Mouse (Mus musculus) ES-E14 (cell line): ENCODE results near the gene Glrx5. TPM values are rescaled to one million over a fixed set of nuclear protein-coding genes. Genes with fewer than 3 reads are reported as not detected.

ENCODE experiments used
- DNase-seq: peaks from one replicate; pipeline ENCODE4 v3.0.0-alpha.2; 2013; ENCODE audit warnings: low read depth, low spot score
- H3K27ac ChIP-seq: 2 replicates; pipeline ENCODE4 v1.5.1; 2012; ENCODE audit warnings: low read depth, mild to moderate bottlenecking, low read length, moderate library complexity, mixed read lengths; ENCODE audit not compliant: poor library complexity, insufficient read depth, severe bottlenecking
- H3K36me3 ChIP-seq: 2 replicates; pipeline ENCODE4 v1.6.1; 2012; ENCODE audit warnings: mild to moderate bottlenecking, low read length, moderate library complexity, mixed read lengths; ENCODE audit not compliant: control insufficient read depth, poor library complexity, insufficient read depth, severe bottlenecking
- H3K4me1 ChIP-seq, 2 experiments: fragments of 150-350 bp in 1 of 2; sonication (generic) in 1 of 2; 2 replicates each; pipeline ENCODE4 v1.6.1; 2012; ENCODE audit warnings: low read length in 2 of 2, mild to moderate bottlenecking in 1 of 2, mixed read lengths in 1 of 2; ENCODE audit not compliant: control insufficient read depth in 2 of 2, insufficient read depth in 2 of 2, poor library complexity in 1 of 2
- H3K4me3 ChIP-seq, 2 experiments: fragments of 150-350 bp in 1 of 2; sonication (generic) in 1 of 2; 2 replicates each; pipeline ENCODE4 v1.5.1; 2012; ENCODE audit warnings: low read length in 2 of 2, low read depth in 1 of 2, mild to moderate bottlenecking in 1 of 2, mixed read lengths in 1 of 2; ENCODE audit not compliant: insufficient read depth in 1 of 2, poor library complexity in 1 of 2, severe bottlenecking in 1 of 2
- H3K9ac ChIP-seq: 2 replicates; pipeline ENCODE4 v1.6.1; 2012; ENCODE audit warnings: low read depth, mild to moderate bottlenecking, low read length, mixed read lengths; ENCODE audit not compliant: poor library complexity, insufficient read depth, severe bottlenecking
- H3K9me3 ChIP-seq: fragments of 150-350 bp; sonication (generic); 2 replicates; pipeline ENCODE4 v1.6.1; 2012; ENCODE audit warnings: low read depth, mild to moderate bottlenecking, low read length; ENCODE audit not compliant: control insufficient read depth, insufficient read depth
- CHD2 ChIP-seq: IDR thresholded peaks from 2 replicates; pipeline ENCODE4 v1.6.1; 2014; ENCODE audit warnings: mild to moderate bottlenecking, low read depth, low read length, inconsistent platforms
- HCFC1 ChIP-seq: IDR thresholded peaks from 2 replicates; pipeline ENCODE4 v1.6.1; 2012; ENCODE audit warnings: low read length, inconsistent platforms, borderline replicate concordance; ENCODE audit not compliant: insufficient read depth
- MAFK ChIP-seq: IDR thresholded peaks from 2 replicates; pipeline ENCODE4 v1.6.1; 2014; ENCODE audit warnings: mild to moderate bottlenecking, low read depth, low read length, inconsistent platforms; ENCODE audit not compliant: insufficient read depth
- ZC3H11A ChIP-seq: IDR thresholded peaks from 2 replicates; pipeline ENCODE4 v1.6.1; 2012; ENCODE audit warnings: low read depth, mild to moderate bottlenecking, inconsistent platforms, low read length, borderline replicate concordance
- ZNF384 ChIP-seq: IDR thresholded peaks from 2 replicates; pipeline ENCODE4 v1.6.1; 2012; ENCODE audit warnings: low read depth, low read length, inconsistent platforms
- in situ Hi-C, 2 experiments: fragments of 600-800 bp; cut with MboI; formaldehyde crosslinking; loops; one replicate each; pipeline ENCODE4 v1.15.1; 2025; ENCODE audit warnings: low sequenced_read_pairs in 2 of 2, inconsistent platforms in 1 of 2; ENCODE audit not compliant: unreplicated experiment in 2 of 2
- total RNA-seq: library from RNA; depleted of rRNA; stranded (reverse); fragments of 300-350 nt; gene quantifications from 2 replicates; pipeline ENCODE4 v1.2.3, GENCODE M21; 2012

Gene Glrx5
- total RNA-seq, 1 experiment, result 39.4 TPM

DNA sequence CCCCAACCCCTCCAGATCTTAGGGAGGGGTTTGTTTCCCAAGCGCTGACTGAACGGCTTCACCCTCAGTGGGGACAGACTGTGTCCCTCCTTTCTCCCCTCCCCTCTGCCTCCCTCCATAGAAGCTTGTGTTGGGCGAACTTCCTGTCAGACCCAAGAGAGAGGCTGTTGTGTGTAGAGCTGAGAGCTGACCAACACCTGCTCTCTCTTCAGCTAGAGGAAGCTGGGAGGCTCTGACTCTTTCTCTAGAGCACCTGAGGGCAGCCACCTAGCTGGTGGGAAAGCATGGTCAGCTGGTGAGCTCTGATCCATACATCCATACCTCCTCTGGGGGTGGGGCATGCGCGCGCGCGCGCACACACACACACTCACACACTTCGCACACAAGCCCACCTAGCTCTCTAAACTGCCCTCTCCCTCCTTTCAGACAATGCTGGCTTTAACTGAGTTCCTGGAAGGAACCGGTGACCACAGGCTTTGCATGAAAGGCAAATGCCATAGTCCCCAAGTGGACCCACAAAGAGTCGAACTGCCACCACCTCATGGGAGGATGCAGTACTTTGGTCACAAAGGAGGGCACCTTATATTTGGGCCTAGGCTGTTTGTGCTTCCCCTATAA is 37.1 kb upstream of the Glrx5 start:
- TF ChIP-seq ZC3H11A (no peak), MAFK (no peak), CHD2 (no peak), ZNF384 (no peak), HCFC1 (no peak)

GRCm38 (mm10) chr12:104996012-104996728 is 36.3 kb upstream of the Glrx5 start:
- Histone ChIP-seq H3K9ac (no peak overlapping the region), H3K36me3 (no peaks in the 10 kb centered on the region), H3K9me3 (no peaks in the 10 kb centered on the region), H3K4me1 (peaks cover 4 to 19% of the 10 kb centered on the region in 2 experiments; a peak in 3 of 4 replicates), H3K27ac (no peak overlapping the region), H3K4me3 (no peak overlapping the region)
- no peak for DNase-seq
- TF ChIP-seq MAFK, result no peak
- no peak for TF ChIP-seq CHD2
- TF ChIP-seq ZC3H11A, result no peak
- TF ChIP-seq HCFC1, result no peak
- TF ChIP-seq ZNF384, result no peak
- in situ Hi-C loops, result no loop called here

More for the DNA sequence above, 37.1 kb upstream of the Glrx5 start:
- Histone ChIP-seq H3K9me3 (no peaks in the 10 kb centered on the region), H3K36me3 (no peaks in the 10 kb centered on the region), H3K4me1 (peaks cover 4 to 15% of the 10 kb centered on the region in 2 experiments; a peak in 3 of 4 replicates), H3K4me3 (no peak overlapping the region), H3K9ac (no peak overlapping the region), H3K27ac (no peak overlapping the region)
- no peak for DNase-seq
- in situ Hi-C loops, result no loop called here

- in situ Hi-C loops, result no loop called here
- no peak for TF ChIP-seq HCFC1
- no peak for TF ChIP-seq ZNF384
- TF ChIP-seq CHD2, result no peak
- TF ChIP-seq ZC3H11A, result no peak
- no peak for TF ChIP-seq MAFK
- Histone ChIP-seq H3K4me1 (peaks cover 4 to 19% of the 10 kb centered on the region in 2 experiments; a peak in 3 of 4 replicates), H3K36me3 (no peaks in the 10 kb centered on the region), H3K9me3 (no peaks in the 10 kb centered on the region), H3K9ac (no peak overlapping the region), H3K4me3 (no peak overlapping the region), H3K27ac (no peak overlapping the region)
- no peak for DNase-seq
Measured at GRCm38 (mm10) chr12:104997159-104997558, 35.3 kb upstream of the Glrx5 start.

DNA sequence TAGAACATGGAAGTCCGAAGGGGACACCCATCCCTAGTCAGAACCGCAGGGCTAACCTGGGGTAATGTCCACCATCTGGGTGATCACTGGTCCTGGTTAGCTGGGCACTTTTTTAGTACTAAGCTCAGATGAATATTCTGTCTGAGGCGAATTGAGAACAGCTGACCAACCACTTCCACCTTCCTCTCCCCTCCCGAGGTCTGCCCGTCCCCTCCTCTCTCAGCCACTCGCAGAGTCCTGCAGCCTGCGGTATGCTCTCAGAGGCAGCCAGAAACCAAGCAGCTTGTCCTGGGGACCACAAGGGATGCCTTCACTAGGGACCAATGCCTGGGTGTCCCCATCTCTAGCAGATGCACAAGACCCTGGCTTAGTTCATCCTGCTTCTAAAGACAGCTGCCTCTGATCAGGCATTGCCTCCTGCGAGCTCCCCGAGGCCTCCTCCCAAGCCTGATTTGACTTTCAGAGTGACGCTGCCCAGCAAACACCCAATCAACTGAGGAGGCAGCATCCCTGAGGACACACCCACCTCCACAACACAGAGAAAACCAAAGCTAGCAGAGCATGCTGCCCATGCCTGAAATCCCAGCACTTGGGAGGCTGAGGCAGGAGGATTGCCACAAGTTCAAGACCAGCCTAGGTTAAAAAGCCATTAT is 34.7 kb upstream of the Glrx5 start:
- DNase-seq, result no peak
- H3K4me3 ChIP-seq, result no peak overlapping the region
- TF ChIP-seq HCFC1 (no peak), ZNF384 (no peak), ZC3H11A (no peak), CHD2 (no peak), MAFK (no peak)
- no peak overlapping the region for H3K27ac ChIP-seq
- no peaks in the 10 kb centered on the region for H3K9me3 ChIP-seq
- in situ Hi-C loops, result no loop called here
- peaks cover 4 to 22% of the 10 kb centered on the region in 2 experiments; a peak in 3 of 4 replicates for H3K4me1 ChIP-seq
- H3K36me3 ChIP-seq, result no peaks in the 10 kb centered on the region
- no peak overlapping the region for H3K9ac ChIP-seq
